Mouse (Mus musculus) adrenal gland (tissue): ENCODE measurements around the gene Rgs9.

Experiments used
- intact Hi-C: fragments of 180-260 bp; cut with DNase I; formaldehyde crosslinking; loops from one replicate; pipeline ENCODE4 v1.15.1; 2025

Gene Rgs9

GRCm38 (mm10) chr11:109181118-109181517 is 116.8 kb downstream of the Rgs9 start:
- intact Hi-C loops: no loop called here

- intact Hi-C loops: no loop called here
These were observed 117.6 kb downstream of the Rgs9 start for GRCm38 (mm10) chr11:109180290-109180689.

- intact Hi-C loops: loop anchor here (5.0 kb wide), 1 partner anchor 727 kb away; no protein-coding TSS in a partner anchor
These were observed 119.0 kb downstream of the Rgs9 start for GRCm38 (mm10) chr11:109178788-109179518.

GRCm38 (mm10) chr11:109175376-109175969 is 122.5 kb downstream of the Rgs9 start:
- intact Hi-C loops: loop anchor here (5.0 kb wide), 1 partner anchor 723 kb away; no protein-coding TSS in a partner anchor
